Mouse (Mus musculus) ES-E14 (cell line): ENCODE results near the gene Lrpap1. TPM values are rescaled to one million over a fixed set of nuclear protein-coding genes. Genes with fewer than 3 reads are reported as not detected.

ENCODE experiments used
- DNase-seq: peaks from one replicate; pipeline ENCODE4 v3.0.0-alpha.2; 2013; ENCODE audit warnings: low read depth, low spot score
- H3K27ac ChIP-seq: 2 replicates; pipeline ENCODE4 v1.5.1; 2012; ENCODE audit warnings: low read depth, mild to moderate bottlenecking, low read length, moderate library complexity, mixed read lengths; ENCODE audit not compliant: poor library complexity, insufficient read depth, severe bottlenecking
- H3K36me3 ChIP-seq: 2 replicates; pipeline ENCODE4 v1.6.1; 2012; ENCODE audit warnings: mild to moderate bottlenecking, low read length, moderate library complexity, mixed read lengths; ENCODE audit not compliant: control insufficient read depth, poor library complexity, insufficient read depth, severe bottlenecking
- H3K4me1 ChIP-seq, 2 experiments: fragments of 150-350 bp in 1 of 2; sonication (generic) in 1 of 2; 2 replicates each; pipeline ENCODE4 v1.6.1; 2012; ENCODE audit warnings: low read length in 2 of 2, mild to moderate bottlenecking in 1 of 2, mixed read lengths in 1 of 2; ENCODE audit not compliant: control insufficient read depth in 2 of 2, insufficient read depth in 2 of 2, poor library complexity in 1 of 2
- H3K4me3 ChIP-seq, 2 experiments: fragments of 150-350 bp in 1 of 2; sonication (generic) in 1 of 2; 2 replicates each; pipeline ENCODE4 v1.5.1; 2012; ENCODE audit warnings: low read length in 2 of 2, low read depth in 1 of 2, mild to moderate bottlenecking in 1 of 2, mixed read lengths in 1 of 2; ENCODE audit not compliant: insufficient read depth in 1 of 2, poor library complexity in 1 of 2, severe bottlenecking in 1 of 2
- H3K9ac ChIP-seq: 2 replicates; pipeline ENCODE4 v1.6.1; 2012; ENCODE audit warnings: low read depth, mild to moderate bottlenecking, low read length, mixed read lengths; ENCODE audit not compliant: poor library complexity, insufficient read depth, severe bottlenecking
- H3K9me3 ChIP-seq: fragments of 150-350 bp; sonication (generic); 2 replicates; pipeline ENCODE4 v1.6.1; 2012; ENCODE audit warnings: low read depth, mild to moderate bottlenecking, low read length; ENCODE audit not compliant: control insufficient read depth, insufficient read depth
- CHD2 ChIP-seq: IDR thresholded peaks from 2 replicates; pipeline ENCODE4 v1.6.1; 2014; ENCODE audit warnings: mild to moderate bottlenecking, low read depth, low read length, inconsistent platforms
- HCFC1 ChIP-seq: IDR thresholded peaks from 2 replicates; pipeline ENCODE4 v1.6.1; 2012; ENCODE audit warnings: low read length, inconsistent platforms, borderline replicate concordance; ENCODE audit not compliant: insufficient read depth
- MAFK ChIP-seq: IDR thresholded peaks from 2 replicates; pipeline ENCODE4 v1.6.1; 2014; ENCODE audit warnings: mild to moderate bottlenecking, low read depth, low read length, inconsistent platforms; ENCODE audit not compliant: insufficient read depth
- ZC3H11A ChIP-seq: IDR thresholded peaks from 2 replicates; pipeline ENCODE4 v1.6.1; 2012; ENCODE audit warnings: low read depth, mild to moderate bottlenecking, inconsistent platforms, low read length, borderline replicate concordance
- ZNF384 ChIP-seq: IDR thresholded peaks from 2 replicates; pipeline ENCODE4 v1.6.1; 2012; ENCODE audit warnings: low read depth, low read length, inconsistent platforms
- in situ Hi-C, 2 experiments: fragments of 600-800 bp; cut with MboI; formaldehyde crosslinking; loops; one replicate each; pipeline ENCODE4 v1.15.1; 2025; ENCODE audit warnings: low sequenced_read_pairs in 2 of 2, inconsistent platforms in 1 of 2; ENCODE audit not compliant: unreplicated experiment in 2 of 2
- total RNA-seq: library from RNA; depleted of rRNA; stranded (reverse); fragments of 300-350 nt; gene quantifications from 2 replicates; pipeline ENCODE4 v1.2.3, GENCODE M21; 2012

Lrpap1 gene
- total RNA-seq, 1 experiment: 275 TPM

- in situ Hi-C loops: no loop called here
These were observed 10.4 kb upstream of the Lrpap1 start for GRCm38 (mm10) chr5:35116002-35116401.

GRCm38 (mm10) chr5:35112444-35112843 lies 6.9 kb upstream of the Lrpap1 start:
- H3K4me1 ChIP-seq: 0 out of 4 replicates have a peak, but pooled peaks cover 0 to 2% of the 10 kb centered on the region in 2 experiments

More at GRCm38 (mm10) chr5:35116002-35116401, 10.4 kb upstream of the Lrpap1 start:
- Histone ChIP-seq H3K27ac (no peak overlapping the region), H3K4me1 (0 out of 4 replicates have a peak, but pooled peaks cover 0 to 2% of the 10 kb centered on the region in 2 experiments), H3K36me3 (no peaks in the 10 kb centered on the region), H3K9ac (no peak overlapping the region), H3K4me3 (no peak overlapping the region), H3K9me3 (no peaks in the 10 kb centered on the region)
- TF ChIP-seq ZNF384 (no peak), CHD2 (no peak)
- DNase-seq: no peak

GRCm38 (mm10) chr5:35105922-35106298 lies 344 bp upstream of the Lrpap1 start:
- peaks cover 18% of the 10 kb centered on the region for H3K36me3 ChIP-seq
- DNase-seq: no peak
- in situ Hi-C loops: no loop called here
- no peak for TF ChIP-seq HCFC1
- TF ChIP-seq MAFK: no peak
- TF ChIP-seq ZNF384: no peak
- no peak for TF ChIP-seq ZC3H11A
- TF ChIP-seq CHD2: no peak
- no peaks in the 10 kb centered on the region for H3K9me3 ChIP-seq
- H3K9ac ChIP-seq: peak overlapping the region; percentile 38; the same call in 1 of the 2 replicates
- peak overlapping the region; percentile 69 to 73 for H3K4me3 ChIP-seq
- no peak overlapping the region for H3K27ac ChIP-seq
- peaks cover 0 to 14% of the 10 kb centered on the region in 2 experiments; a peak in 3 of 4 replicates for H3K4me1 ChIP-seq

More at GRCm38 (mm10) chr5:35112444-35112843, 6.9 kb upstream of the Lrpap1 start:
- Histone ChIP-seq H3K4me3 (no peak overlapping the region), H3K9me3 (no peaks in the 10 kb centered on the region), H3K36me3 (no peaks in the 10 kb centered on the region), H3K27ac (no peak overlapping the region), H3K9ac (no peak overlapping the region)
- in situ Hi-C loops: no loop called here
- TF ChIP-seq ZNF384 (no peak), CHD2 (no peak), ZC3H11A (no peak), MAFK (no peak), HCFC1 (no peak)
- DNase-seq: no peak

GRCm38 (mm10) chr5:35104183-35104959 lies 1.2 kb downstream of the Lrpap1 start:
- H3K4me1 ChIP-seq: peaks cover 0 to 14% of the 10 kb centered on the region in 2 experiments; a peak in 3 of 4 replicates
- no peak for TF ChIP-seq HCFC1
- peak; percentile 49; the same call in 1 of the 2 replicates for TF ChIP-seq MAFK
- in situ Hi-C loops: no loop called here
- peak overlapping the region; percentile 65 for H3K27ac ChIP-seq
- H3K9ac ChIP-seq: peak overlapping the region; percentile 57
- H3K4me3 ChIP-seq: peak overlapping the region; percentile 73 to 92
- DNase-seq: peak; percentile 77
- peaks cover 32% of the 10 kb centered on the region for H3K36me3 ChIP-seq
- H3K9me3 ChIP-seq: no peaks in the 10 kb centered on the region
